Mouse (Mus musculus): ENCODE measurements around the gene Slc2a6.

Slc2a6 gene

GRCm38 (mm10) chr2:27032361-27032760, 4.6 kb upstream of the Slc2a6 start:
- no peak for DNase-seq

- no peak for DNase-seq
These were observed 728 bp upstream of the Slc2a6 start for GRCm38 (mm10) chr2:27028437-27029015.

- no peak for DNase-seq
These were observed 761 bp downstream of the Slc2a6 start for GRCm38 (mm10) chr2:27026857-27027617.

- no peak for DNase-seq
These were observed 1.5 kb downstream of the Slc2a6 start for GRCm38 (mm10) chr2:27026332-27026731.

GRCm38 (mm10) chr2:27025545-27025944, 2.3 kb downstream of the Slc2a6 start:
- no peak for DNase-seq

GRCm38 (mm10) chr2:27024136-27024535, 3.7 kb downstream of the Slc2a6 start:
- no peak for DNase-seq

GRCm38 (mm10) chr2:27022612-27023011, 5.2 kb downstream of the Slc2a6 start:
- no peak for DNase-seq

GRCm38 (mm10) chr2:27021103-27021502, 6.7 kb downstream of the Slc2a6 start:
- DNase-seq, result no peak

GRCm38 (mm10) chr2:27019530-27019929, 8.3 kb downstream of the Slc2a6 start:
- DNase-seq, result no peak

GRCm38 (mm10) chr2:27017802-27018201, 10.0 kb downstream of the Slc2a6 start:
- peak; percentile 59 for DNase-seq

- peak; percentile 88 for DNase-seq
These were observed 18.0 kb downstream of the Slc2a6 start, which contains the start of gene Cacfd1 for GRCm38 (mm10) chr2:27009714-27010244. Gene Cacfd1, plus strand, starts transcription at chr2:27009926.

GRCm38 (mm10) chr2:27007701-27008100, 20.1 kb downstream of the Slc2a6 start:
- DNase-seq, result no peak

- peak; percentile 39 for DNase-seq
These were observed 21.5 kb downstream of the Slc2a6 start for GRCm38 (mm10) chr2:27006255-27006654.

GRCm38 (mm10) chr2:26997993-26998392, 29.8 kb downstream of the Slc2a6 start:
- DNase-seq, result no peak

- no peak for DNase-seq
These were observed 30.3 kb downstream of the Slc2a6 start for GRCm38 (mm10) chr2:26997498-26997897.

- DNase-seq, result no peak
These were observed 33.9 kb downstream of the Slc2a6 start for GRCm38 (mm10) chr2:26993936-26994335.

GRCm38 (mm10) chr2:26984640-26985039, 43.2 kb downstream of the Slc2a6 start:
- no peak for DNase-seq

GRCm38 (mm10) chr2:26984179-26984578, 43.6 kb downstream of the Slc2a6 start:
- DNase-seq, result no peak

GRCm38 (mm10) chr2:26980361-26980760, 47.4 kb downstream of the Slc2a6 start:
- DNase-seq, result no peak

- DNase-seq, result no peak
These were observed 53.8 kb downstream of the Slc2a6 start for GRCm38 (mm10) chr2:26973960-26974359.

- DNase-seq, result no peak
These were observed 54.7 kb downstream of the Slc2a6 start, which contains the start of gene Adamts13 for GRCm38 (mm10) chr2:26973116-26973515. Gene Adamts13, plus strand, starts transcription at chr2:26973416.
